Mouse (Mus musculus) B cell, adult 2 months (primary cell): ENCODE data around the gene Dmbt1.
A peak's percentile ranks its signal among the peaks of the same experiment; 100 is the strongest.
"Not testable (repeated sequence)": the region's sequence is repeated elsewhere in the genome, so short reads cannot be mapped to it uniquely, and the experiment has no call there.

Experiments used
- DNase-seq, 2 experiments: peaks; one replicate each; pipeline ENCODE4 v3.0.0; 2022

The Dmbt1 gene

DNA sequence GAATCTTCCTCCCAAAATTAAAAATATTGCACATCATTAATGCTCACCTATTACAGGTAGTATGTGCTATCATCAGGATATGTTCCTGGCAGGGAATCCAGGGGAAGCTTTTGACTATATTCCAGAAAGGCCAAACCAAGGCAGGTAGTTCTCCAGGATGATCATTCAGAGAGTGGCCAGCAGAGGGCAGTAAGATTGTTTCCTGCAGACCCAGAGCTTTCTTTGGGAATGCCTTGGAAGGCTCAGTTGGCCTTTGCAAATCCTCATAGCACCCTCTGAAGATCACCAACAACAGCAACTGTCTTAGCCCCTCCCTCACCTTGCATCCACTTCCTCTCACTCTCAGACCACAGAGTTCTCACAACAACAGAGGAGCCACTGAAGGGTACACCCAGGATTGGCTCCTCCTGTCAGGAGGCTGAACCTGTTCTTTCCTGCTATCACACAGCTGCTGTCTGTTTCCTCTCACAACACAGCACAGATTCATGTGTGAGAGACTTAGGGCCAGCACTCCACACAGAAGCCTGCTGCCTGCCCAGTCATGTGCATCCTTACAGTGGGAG is 23.0 kb downstream of the Dmbt1 start:
- DNase-seq = no peak

DNA sequence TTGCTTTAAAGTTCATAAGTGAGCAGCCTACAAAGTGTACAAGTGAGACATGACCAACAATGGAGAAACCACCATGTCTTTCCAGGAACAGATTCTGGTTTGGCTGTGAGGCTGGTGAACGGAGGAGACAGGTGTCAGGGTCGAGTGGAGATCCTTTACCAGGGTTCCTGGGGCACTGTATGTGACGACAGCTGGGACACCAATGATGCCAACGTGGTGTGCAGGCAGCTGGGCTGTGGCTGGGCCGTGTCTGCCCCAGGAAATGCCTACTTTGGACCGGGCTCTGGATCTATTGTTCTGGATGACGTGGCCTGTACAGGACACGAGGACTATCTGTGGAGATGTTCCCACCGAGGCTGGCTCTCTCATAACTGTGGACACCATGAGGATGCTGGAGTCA is 26.1 kb downstream of the Dmbt1 start:
- not testable (repeated sequence) for DNase-seq

DNA sequence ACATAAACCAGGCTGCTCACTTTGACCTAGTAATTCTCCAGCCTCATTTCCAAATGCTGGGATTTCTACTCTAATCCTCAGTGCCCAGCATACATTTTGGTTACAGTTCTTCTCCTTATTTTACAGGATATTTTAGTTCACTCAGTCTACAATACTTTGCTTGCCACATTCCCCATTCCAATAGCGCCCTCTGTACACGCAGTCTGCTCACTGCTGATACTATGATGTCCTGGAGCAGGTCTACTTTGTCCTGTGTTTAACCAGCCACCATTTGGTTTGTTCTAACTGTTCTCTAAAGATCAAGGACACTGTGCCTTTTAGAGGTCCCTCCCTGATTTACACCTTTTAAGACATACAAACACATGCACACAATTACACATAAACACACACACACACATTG is 28.0 kb downstream of the Dmbt1 start:
- not testable (repeated sequence) for DNase-seq

DNA sequence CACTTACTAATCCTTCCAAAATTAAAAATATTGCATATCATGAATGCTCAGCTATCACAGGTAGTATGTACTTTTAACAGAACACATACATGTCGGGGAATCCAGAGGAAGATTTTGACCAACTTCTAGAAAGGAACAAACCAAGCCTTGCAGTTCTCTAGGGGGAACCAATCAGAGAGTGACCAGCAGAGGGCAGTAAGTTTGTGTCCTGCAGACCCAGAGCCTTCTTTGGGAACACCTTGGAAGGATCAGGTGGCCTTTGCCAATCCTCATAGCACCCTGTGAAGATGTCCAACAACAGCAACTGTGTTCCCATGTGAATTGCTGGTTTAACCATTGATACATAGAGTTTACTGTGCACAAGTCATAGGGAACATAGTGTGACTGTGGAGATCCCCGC is 30.7 kb downstream of the Dmbt1 start:
- no peak for DNase-seq

DNA sequence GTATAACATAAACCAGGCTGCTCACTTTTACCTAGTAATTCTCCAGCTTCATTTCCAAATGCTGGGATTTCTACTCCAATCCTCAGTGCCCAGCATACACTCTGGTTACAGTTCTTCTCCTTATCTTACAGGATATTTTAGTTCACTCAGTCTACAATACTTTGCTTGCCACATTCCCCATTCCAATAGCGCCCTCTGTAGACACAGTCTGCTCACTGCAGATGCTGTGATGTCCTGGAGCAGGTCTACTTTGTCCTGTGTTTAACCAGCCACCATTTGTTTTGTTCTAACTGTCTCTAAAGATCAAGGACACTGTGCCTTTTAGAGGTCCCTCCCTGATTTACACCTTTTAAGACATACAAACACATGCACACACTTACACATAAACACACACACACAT is 36.3 kb downstream of the Dmbt1 start:
- peak; percentile 10 to 14 for DNase-seq

DNA sequence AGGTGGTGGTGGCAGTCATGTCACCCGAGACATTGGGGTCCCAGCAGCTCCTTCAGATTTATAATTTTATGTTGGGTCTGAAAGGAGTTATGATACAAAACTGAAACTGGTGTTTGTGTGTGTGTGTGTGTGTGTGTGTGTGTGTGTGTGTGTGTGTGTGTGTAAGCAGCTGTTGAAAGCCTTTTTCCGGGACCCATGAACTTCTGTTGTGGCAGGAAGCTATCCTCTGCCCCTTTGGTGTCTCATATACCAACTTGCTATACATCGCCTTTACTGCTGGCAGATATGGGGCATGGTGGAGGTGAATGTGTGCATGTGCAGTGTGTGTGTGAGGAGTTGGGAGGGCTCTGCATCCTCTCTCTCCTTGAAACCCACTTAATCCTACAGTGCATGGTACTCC is 41.6 kb downstream of the Dmbt1 start:
- DNase-seq = not testable (repeated sequence)

DNA sequence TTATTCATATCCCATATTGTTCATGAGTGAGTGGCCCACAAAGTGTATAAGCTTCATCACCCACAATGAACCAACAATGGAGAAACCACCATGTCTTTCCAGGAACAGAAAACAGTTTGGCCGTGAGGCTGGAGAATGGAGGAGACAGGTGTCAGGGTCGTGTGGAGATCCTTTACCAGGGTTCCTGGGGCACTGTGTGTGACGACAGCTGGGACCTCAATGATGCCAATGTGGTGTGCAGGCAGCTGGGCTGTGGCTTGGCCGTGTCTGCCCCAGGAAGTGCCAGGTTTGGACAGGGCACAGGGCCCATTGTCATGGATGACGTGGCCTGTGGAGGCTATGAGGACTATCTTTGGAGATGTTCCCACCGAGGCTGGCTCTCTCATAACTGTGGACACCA is 42.2 kb downstream of the Dmbt1 start:
- not testable (repeated sequence) for DNase-seq

DNA sequence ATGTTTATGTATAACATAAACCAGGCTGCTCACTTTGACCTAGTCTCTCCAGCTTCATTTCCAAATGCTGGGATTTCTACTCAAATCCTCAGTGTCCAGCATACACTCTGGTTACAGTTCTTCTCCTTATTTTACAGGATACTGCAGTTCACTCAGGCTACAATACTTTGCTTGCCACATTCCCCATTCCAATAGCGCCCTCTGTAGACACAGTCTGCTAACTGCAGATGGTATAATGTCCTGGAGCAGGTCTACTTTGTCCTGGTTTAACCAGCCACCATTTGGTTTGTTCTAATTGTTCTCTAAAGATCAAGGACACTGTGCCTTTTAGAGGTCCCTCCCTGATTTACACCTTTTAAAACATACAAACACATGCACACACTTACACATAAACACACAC is 44.1 kb downstream of the Dmbt1 start:
- peak; percentile 11 to 18 for DNase-seq

DNA sequence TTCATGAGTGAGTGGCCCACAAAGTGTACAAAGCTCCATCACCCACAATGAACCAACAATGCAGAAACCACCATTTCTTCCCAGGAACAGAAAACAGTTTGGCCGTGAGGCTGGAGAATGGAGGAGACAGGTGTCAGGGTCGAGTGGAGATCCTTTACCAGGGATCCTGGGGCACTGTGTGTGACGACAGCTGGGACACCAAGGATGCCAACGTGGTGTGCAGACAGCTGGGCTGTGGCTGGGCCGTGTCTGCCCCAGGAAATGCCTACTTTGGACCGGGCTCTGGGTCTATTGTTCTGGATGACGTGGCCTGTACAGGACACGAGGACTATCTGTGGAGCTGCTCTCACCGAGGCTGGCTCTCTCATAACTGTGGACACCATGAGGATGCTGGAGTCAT is 50.5 kb downstream of the Dmbt1 start:
- DNase-seq = not testable (repeated sequence)

DNA sequence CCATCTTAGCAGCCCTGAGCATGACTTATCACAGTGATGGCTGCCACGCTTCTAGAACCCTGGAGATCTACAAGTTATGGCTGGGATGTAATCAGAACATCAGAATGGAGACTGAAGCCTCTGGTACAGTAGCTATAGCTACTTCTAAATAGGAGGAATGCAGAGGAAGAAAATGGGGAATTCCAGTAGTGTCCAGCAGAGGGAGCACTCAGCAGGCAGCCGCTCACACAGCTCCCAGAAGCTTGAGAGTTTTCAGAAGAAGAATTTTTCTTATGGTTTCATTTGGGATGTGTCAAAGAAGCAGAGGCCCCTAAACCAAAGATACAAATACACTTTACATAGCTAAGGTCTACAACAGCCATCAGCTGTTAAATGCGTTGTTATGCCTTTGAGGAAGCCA is 80.6 kb downstream of the Dmbt1 start:
- DNase-seq = peak; percentile 41 to 48

DNA sequence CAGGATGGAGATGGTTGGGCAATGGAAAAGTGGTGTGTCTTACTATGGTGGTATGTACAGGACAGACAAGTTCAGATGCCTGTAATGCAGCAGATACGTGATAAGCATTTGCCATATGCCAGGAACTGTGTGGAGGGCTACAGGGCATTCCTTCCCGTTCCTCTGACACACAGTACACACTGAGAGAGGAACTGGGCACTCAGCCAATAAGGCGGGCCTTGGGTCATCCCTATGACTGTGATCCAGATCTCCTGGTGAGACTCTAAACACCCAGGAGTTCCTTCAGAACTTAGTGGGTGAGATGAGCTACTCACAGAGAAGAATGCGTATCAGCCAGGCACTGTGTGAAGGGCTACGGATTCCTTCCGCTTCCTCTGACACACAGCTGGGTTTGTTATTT is 81.8 kb downstream of the Dmbt1 start:
- no peak for DNase-seq

DNA sequence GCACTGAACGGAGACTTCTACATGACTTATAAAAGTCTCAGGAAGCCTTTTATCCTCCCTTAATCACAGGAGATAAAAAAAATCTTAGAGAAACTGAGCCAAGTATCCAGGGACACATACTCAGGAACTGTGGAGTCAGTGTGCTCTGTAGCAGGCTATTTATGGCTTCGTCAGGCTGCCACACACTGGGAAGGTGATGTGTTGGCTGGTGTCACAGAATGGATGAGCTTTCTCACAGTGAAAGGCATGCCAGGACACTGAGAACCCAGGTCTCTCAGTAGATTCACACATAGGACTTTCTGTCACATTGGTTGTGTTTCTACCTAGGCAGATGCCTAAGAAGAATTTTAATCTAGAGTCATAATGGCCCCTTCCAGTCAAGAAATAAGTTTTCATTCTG is 82.6 kb downstream of the Dmbt1 start:
- DNase-seq = no peak

DNA sequence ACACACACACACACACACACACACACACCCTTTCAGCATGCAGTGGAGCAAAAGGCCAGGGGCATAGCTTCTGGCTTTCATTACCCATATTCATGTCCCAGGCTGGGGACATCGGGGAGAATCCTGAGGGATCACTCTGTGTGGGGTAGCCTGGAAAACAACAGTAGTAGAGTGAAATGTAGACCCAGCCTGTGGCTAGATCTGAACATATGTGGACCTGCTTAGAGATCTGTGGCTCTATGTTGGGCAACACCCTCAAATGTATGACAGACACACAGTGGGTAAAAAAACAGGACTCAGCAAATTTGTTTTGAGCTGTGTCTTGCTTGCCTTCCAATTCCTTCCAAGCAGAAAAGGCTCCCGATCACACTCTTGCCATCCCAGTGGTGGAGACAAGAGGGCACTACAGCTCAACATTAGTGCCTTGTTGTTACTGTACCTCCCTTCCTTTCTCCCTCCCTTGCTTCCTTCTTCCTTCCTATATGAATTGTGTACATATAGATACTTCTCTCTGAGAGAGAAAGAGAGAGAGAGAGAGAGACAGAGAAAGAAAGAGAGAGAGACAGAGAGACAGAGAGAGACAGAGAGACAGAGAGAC is 90.5 kb downstream of the Dmbt1 start:
- no peak for DNase-seq

DNA sequence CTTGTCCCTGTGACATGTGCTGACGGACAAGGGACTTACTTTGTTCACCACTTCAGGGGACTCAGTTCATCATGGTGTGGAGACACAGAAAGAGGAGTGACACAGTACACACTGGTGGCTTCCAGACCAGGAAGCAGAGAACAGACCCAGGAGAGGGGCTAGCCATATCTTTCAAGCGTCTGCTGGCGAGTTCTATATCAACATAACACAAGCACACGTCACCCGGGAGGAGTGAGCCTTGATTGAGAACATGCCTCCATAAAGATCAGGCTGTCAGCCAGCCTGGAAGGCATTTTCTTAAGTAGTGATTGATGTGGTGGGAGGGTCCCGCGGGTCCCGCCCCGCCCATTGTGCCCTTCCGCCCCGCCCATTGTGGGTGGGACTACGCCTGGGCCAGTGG is 98.2 kb downstream of the Dmbt1 start:
- DNase-seq = no peak

DNA sequence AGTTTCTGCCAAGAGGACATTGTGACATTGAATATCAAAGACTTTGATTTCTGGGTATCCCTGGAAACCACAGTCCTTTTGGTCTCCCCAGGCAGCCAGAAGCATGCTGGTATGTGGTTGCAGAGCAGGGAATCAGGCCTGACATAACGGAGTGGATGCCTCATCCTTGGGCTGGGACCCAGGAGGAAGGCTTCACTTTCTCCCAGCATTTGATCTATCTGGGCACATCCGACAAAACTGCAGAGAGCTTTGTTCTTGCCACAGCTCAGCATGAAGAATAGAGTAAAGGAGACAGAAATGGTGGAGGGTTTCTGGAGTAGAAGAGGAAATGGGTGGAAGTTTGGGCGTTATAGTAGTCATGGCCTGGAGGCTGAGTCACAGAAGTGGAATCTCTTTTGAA is 101.3 kb downstream of the Dmbt1 start:
- no peak for DNase-seq

DNA sequence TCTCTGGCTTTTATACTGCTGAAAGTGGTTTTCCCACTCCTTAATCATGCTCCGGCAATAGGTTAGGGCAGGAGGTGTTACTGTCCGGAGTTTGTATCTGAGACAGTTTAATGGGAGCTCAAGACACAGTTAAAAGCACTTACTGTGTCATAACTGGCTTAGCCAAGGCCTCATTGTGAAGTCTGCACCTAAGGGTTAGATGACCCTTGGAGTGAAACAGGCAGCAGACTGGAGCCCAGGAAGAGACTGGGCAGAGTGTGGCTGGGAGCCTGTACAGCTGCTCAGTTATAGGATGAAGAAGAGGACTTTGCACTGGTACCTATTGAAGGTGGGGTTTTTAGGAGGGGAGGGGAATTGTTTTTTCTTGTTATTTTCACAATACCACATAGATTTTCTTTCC is 114.4 kb downstream of the Dmbt1 start, which contains the start of gene 4933402N03Rik:
Gene 4933402N03Rik, minus strand, starts transcription at position 101 of the 400 bp plus-strand sequence.
- DNase-seq = no peak

DNA sequence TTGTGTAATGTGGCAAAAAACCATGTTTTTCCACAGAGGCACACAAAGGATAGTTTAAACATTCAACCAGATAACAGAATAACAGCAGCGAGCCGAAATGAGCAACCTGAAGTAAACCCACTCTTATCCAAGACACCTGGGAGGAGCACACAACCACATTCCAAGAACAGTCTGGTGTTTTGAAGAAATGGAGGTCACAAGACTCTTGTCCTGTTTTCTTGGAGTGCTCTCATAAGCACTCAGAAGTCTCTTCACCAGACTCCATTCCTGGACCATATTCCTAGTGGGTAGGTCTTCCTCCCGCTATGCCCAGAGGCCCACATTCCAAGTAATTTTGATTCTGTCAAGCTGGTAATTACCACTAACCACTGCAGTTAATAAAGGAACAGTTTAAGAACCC is 118.3 kb downstream of the Dmbt1 start:
- no peak for DNase-seq

DNA sequence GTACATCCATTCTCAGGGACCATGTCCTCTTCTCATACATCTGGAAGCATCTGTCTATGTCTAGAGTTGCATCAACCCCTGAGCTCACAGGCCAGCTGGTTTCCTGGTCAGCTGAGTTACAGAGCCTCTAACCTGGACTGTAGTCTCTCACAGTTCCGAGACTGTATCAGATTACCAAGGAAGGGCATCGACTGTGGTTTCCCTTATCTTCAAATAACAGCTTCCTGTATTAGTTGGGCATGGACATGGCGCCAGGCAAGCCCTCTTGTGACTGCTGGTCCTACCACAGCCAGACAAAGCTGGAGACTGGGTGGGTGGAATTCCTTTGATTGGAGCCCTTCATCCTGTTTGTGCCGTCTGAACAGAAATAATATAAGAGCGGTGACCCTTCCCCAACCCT is 121.2 kb downstream of the Dmbt1 start:
- DNase-seq = no peak

DNA sequence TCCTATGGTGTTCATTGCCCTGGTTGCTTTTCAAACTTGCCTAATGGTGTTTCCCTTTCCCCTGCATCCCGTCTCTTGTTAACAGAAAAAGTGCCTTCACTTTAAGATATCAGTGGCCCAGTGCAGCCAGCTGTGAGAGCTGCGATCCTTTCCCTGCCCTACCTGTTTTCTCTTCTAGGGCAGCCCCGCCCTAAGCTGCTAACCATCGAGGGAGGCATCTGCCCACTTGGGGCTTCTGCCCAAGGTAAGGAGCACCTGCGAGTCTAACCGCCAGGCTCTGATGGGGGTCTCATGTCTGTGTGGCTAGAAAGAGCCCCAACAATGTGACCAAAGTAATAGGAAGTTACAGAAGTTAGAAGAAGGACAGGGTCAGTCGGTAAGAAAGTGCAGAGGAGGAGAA is 130.4 kb downstream of the Dmbt1 start:
- no peak for DNase-seq

DNA sequence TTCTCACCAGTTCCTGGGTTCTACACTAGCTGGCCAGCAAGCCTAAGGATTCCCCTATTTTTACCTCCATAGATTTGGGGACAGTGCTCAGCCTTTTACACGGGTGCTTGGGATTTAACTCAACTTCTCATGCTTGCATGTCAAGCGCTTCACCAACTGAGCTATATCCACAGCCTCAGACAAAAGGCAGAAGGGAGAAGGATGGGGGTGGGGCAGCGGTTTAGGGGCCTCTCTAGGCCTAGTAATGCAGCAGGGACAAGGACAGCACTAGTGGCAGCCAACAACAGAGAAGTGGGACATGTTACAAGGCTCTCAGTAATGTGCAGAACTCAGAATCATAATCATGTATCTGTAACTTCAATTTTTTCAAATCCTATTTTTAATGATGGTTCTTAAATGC is 135.9 kb downstream of the Dmbt1 start:
- DNase-seq = no peak

DNA sequence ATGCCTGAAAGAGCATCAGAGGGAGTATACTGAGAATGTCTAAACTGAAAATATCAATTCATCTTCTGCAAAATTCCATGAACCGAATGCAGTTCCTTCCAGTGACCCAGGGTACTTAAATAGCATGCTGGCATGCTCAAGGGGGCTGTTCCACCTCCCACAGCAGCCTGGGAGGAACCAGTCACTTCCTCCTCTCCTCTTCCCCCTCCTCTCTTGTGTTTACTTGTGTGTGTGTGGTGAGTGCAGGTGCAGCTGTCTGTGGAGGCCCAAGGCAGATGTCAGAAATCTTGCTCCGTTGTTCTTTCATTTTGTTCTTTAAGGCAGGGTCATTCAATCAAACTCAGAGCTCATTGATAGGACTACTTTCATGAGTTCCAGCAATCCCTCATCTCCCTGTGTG is 137.2 kb downstream of the Dmbt1 start:
- DNase-seq = no peak
